Mouse (Mus musculus): ENCODE measurements around the gene Epas1. TPM values are rescaled to one million over a fixed set of nuclear protein-coding genes. Genes with fewer than 3 reads are reported as not detected.

Gene Epas1
- total RNA-seq, 2 experiments from 2014 or later = 98.7 to 99.2 TPM

DNA sequence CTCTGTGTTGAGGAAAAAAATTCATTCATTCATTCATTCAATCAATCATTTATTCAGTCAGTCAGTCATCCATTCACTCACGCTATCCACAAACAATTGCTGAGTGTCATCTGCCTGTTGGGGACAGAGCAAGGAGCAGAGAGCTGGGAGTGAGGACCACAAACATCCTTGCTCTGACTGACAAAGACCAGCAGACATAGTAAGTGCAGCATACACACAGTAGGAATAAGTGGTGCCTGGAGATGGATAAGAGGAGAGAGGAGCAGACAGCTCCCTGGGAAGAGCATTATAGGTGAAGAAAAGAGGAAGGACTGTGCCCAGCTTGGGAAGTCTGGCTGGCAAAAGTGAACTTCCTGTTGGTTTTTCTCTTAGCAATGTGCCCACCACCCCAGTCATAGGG, 21.0 kb upstream of the Epas1 start:
- TF ChIP-seq CTCF (conservative IDR thresholded peaks at IDR 0.05) = no peak
- Histone ChIP-seq H3K4me3 (no peak overlapping the region), H3K27ac (peak overlapping the region; percentile 61)
- DNase-seq (ENCODE audit: low spot score in 2 of 2) = no peak

DNA sequence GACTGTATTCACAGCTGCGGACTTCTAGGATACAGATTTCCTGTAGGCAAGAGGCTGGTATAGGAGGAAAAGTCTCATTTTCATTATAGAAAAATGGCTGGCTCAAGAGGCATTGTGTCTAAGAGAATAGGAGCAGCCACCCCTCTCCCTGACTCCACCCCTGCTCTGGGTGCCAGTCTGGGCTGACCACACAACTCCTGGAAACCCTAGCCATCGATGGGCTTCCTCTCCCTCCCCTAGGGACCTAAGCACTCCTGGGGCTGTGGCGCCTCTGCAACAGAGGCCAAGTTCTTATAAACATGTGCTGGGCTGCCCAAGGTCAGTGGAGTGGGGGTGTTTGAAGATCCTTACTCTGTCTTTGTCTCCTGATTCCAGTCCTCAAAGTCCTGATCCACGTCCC, 19.9 kb upstream of the Epas1 start:
- no peak for DNase-seq (ENCODE audit: low spot score in 2 of 2)
- Histone ChIP-seq H3K4me3 (no peak overlapping the region), H3K27ac (no peak overlapping the region; the same call in 1 of the 2 replicates)
- no peak for TF ChIP-seq CTCF (conservative IDR thresholded peaks at IDR 0.05)

DNA sequence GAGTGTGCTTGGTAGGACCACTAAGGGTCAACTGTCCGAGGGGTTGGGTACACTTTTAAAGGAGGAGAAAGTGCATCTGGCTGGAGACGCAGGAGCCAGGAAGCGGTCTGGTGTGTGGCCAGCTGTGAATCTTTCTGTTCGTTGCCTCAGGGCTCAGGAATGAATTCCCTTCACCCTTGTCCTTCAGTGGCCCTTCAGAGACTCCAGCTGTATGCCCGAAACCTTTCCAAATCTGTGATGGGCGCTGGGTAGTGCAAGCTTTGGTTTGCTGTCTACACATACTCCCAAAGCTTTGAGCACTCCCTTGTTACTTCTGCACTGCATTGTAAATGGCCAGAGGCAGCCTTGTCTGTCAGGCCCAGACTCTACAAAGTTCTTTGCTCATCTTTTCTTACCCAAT, 15.0 kb upstream of the Epas1 start:
- DNase-seq (ENCODE audit: low spot score in 2 of 2) = no peak
- no peak for TF ChIP-seq CTCF (conservative IDR thresholded peaks at IDR 0.05)
- Histone ChIP-seq H3K4me3 (no peak overlapping the region), H3K27ac (no peak overlapping the region)

DNA sequence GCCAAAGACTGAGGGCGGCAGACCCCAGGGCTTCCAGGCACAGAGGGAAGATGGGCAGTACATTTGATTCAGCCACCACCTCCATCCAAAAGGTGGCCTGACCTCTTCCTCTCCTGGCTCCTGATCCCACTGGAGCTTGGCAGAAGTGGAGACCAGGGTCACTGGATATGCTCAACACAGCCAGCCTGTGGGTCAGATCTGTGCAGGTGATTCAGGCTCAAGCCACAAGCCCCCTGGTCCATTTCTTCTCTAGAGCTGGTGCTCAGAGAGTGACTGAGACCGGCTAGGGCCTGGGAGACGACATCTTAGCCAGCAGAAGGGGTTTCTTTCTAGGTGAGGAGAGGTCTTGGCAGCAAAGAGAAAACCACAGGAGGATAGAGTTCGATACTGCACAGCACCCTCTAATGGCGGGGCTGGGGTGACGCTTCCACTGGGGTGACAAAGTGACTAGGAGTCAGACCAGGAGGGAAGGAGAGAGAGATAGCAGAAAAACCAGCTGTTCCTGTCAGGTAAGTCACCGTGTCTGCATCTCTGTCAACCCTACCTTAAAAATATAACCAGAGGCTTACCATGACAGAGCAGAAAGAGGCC, 10.1 kb upstream of the Epas1 start:
- H3K4me3 ChIP-seq = no peak overlapping the region
- no peak for DNase-seq (ENCODE audit: low spot score in 2 of 2)
- peak; percentile 52 for TF ChIP-seq CTCF (conservative IDR thresholded peaks at IDR 0.05)
- H3K27ac ChIP-seq = no peak overlapping the region

GRCm38 (mm10) chr17:86744943-86745342, 8.6 kb upstream of the Epas1 start:
- no peak for TF ChIP-seq CTCF (conservative IDR thresholded peaks at IDR 0.05)
- no peak for DNase-seq (ENCODE audit: low spot score in 2 of 2)
- Histone ChIP-seq H3K4me3 (no peak overlapping the region), H3K27ac (no peak overlapping the region)

GRCm38 (mm10) chr17:86751373-86751871, 2.1 kb upstream of the Epas1 start:
- no peak overlapping the region for H3K27ac ChIP-seq
- no peak for DNase-seq (ENCODE audit: low spot score in 2 of 2)
- no peak for TF ChIP-seq CTCF (conservative IDR thresholded peaks at IDR 0.05)
- no peak overlapping the region for H3K4me3 ChIP-seq

DNA sequence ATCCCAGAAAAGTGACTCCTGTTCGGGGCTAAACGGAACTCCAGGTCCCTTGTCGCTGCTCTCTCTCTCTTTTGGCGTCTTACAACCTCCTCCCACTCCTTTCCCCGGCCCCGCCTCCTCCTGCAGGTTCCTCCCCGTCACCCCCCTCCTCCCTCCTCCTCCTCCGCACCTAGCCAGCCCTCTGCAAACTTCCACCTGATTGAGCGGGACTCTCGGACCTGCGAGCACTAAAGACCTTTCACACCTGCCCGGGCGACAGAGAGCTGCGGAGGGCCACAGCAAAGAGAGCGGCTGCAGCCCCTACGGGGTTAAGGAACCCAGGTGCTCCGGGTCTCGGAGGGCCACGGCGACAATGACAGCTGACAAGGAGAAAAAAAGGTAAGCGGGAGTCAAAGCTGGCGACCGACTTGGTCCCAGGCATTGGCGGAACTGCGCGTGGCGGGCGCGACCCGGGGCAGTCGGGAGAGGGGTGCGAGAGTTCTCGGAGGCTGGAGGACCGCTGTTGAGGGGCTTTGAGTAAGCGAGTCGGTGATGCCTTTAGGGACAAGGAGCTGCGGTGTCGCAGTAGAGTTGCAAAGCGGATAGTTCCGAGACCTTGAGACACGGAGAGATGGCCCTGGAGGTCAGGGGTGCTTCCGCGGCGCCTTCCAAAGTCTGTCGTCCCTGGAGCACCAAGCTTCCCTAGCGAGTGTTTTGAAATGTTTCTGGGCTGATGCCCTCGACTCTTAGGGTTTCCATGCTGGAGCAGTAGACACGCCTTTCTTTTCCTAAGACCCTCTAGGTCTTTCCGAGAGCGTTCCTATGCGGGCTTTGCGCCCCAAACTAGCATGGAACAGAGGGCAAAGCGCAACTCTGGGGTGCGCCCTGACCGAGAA, 668 bp downstream of the Epas1 start:
- peak overlapping the region; percentile 71 for H3K27ac ChIP-seq
- H3K4me3 ChIP-seq = peak overlapping the region; percentile 60
- TF ChIP-seq CTCF (conservative IDR thresholded peaks at IDR 0.05) = no peak
- no peak for DNase-seq (ENCODE audit: low spot score in 2 of 2)

- Histone ChIP-seq H3K4me3 (peak overlapping the region; percentile 60), H3K27ac (peak overlapping the region; percentile 71)
- no peak for DNase-seq (ENCODE audit: low spot score in 2 of 2)
- no peak for TF ChIP-seq CTCF (conservative IDR thresholded peaks at IDR 0.05)
These were observed 1.5 kb downstream of the Epas1 start for GRCm38 (mm10) chr17:86754806-86755571.

DNA sequence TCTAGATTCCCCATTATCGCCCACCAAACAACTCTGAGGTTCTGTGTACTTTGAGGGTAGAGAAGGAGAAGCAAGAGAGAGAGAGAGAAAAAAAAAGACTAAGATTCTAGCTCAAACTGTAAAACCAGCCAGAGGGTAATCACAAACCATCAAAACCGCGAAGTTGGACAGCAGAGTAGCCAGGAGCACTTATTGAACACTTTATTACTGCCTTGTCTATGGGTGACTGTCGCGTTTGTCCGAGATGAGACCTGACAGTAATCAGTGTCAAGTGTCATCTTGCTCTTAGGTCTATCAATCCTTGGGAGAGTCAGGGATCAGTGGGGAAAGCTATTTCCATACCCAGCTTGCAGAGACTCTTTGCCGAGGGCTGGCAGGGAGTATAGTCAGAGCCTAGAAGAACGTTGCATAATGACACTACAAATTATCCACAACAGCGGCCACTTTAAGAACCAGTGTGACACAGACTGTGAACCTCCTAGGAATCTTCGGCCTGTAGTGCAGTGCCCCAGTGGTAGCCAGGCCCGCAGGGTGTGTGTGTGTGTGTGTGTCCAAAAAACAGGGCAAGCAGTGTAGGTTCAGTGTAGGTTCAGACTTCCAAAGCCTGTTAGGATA, 2.2 kb downstream of the Epas1 start:
- H3K4me3 ChIP-seq = peak overlapping the region; percentile 60
- peak overlapping the region; percentile 71 for H3K27ac ChIP-seq
- DNase-seq (ENCODE audit: low spot score in 2 of 2) = no peak
- no peak for TF ChIP-seq CTCF (conservative IDR thresholded peaks at IDR 0.05)

- DNase-seq (ENCODE audit: low spot score in 2 of 2) = no peak
- H3K4me3 ChIP-seq = peak overlapping the region; percentile 30; the same call in 1 of the 2 replicates
- no peak for TF ChIP-seq CTCF (conservative IDR thresholded peaks at IDR 0.05)
- H3K27ac ChIP-seq = peak overlapping the region; percentile 64; the same call in 1 of the 2 replicates
These were observed 4.1 kb downstream of the Epas1 start for GRCm38 (mm10) chr17:86757621-86758020.

- TF ChIP-seq CTCF (conservative IDR thresholded peaks at IDR 0.05) = no peak
- Histone ChIP-seq H3K4me3 (no peak overlapping the region), H3K27ac (no peak overlapping the region)
- DNase-seq (ENCODE audit: low spot score in 2 of 2) = no peak
These were observed 8.4 kb downstream of the Epas1 start for GRCm38 (mm10) chr17:86761859-86762258.

GRCm38 (mm10) chr17:86762479-86763242, 9.2 kb downstream of the Epas1 start:
- TF ChIP-seq CTCF (conservative IDR thresholded peaks at IDR 0.05) = no peak
- Histone ChIP-seq H3K27ac (peak overlapping the region; percentile 33; the same call in 1 of the 2 replicates), H3K4me3 (no peak overlapping the region)
- no peak for DNase-seq (ENCODE audit: low spot score in 2 of 2)

Data from layer of hippocampus, adult 2 months (tissue).